Mouse (Mus musculus): ENCODE measurements around the gene Nebl.
A peak's percentile ranks its signal among the peaks of the same experiment; 100 is the strongest.
"Not testable (repeated sequence)": the region's sequence is repeated elsewhere in the genome, so short reads cannot be mapped to it uniquely, and the experiment has no call there.

The Nebl gene

GRCm38 (mm10) chr2:17390513-17391200, 340.6 kb downstream of the Nebl start:
- DNase-seq, result peak; percentile 15 to 19

GRCm38 (mm10) chr2:17389886-17390285, 341.4 kb downstream of the Nebl start:
- DNase-seq, result no peak

- DNase-seq, result no peak
Observed at GRCm38 (mm10) chr2:17389379-17389778, 341.9 kb downstream of the Nebl start.

GRCm38 (mm10) chr2:17382227-17382626, 349.0 kb downstream of the Nebl start:
- DNase-seq, result no peak

GRCm38 (mm10) chr2:17375916-17376315, 355.3 kb downstream of the Nebl start:
- DNase-seq, result no peak

- DNase-seq, result peak in 1 of 2 experiments; percentile 2
Observed at GRCm38 (mm10) chr2:17365671-17366070, 365.6 kb downstream of the Nebl start.

- DNase-seq, result peak in 1 of 2 experiments; percentile 11
Observed at GRCm38 (mm10) chr2:17364971-17365548, 366.2 kb downstream of the Nebl start.

- no peak for DNase-seq
Observed at GRCm38 (mm10) chr2:17363337-17364216, 367.7 kb downstream of the Nebl start.

GRCm38 (mm10) chr2:17362181-17362580, 369.1 kb downstream of the Nebl start:
- DNase-seq, result no peak

- DNase-seq, result no peak
Observed at GRCm38 (mm10) chr2:17344643-17345042, 386.6 kb downstream of the Nebl start.

- no peak for DNase-seq
Observed at GRCm38 (mm10) chr2:17335451-17335850, 395.8 kb downstream of the Nebl start.

- DNase-seq, result no peak
Observed at GRCm38 (mm10) chr2:17326590-17326989, 404.7 kb downstream of the Nebl start.

- no peak for DNase-seq
Observed at GRCm38 (mm10) chr2:17316850-17317249, 414.4 kb downstream of the Nebl start.

- no peak for DNase-seq
Observed at GRCm38 (mm10) chr2:17301379-17301778, 429.9 kb downstream of the Nebl start.

- no peak for DNase-seq
Observed at GRCm38 (mm10) chr2:17297496-17297895, 433.8 kb downstream of the Nebl start.

GRCm38 (mm10) chr2:17295257-17295656, 436.0 kb downstream of the Nebl start:
- not testable (repeated sequence) for DNase-seq

Data from B cell, adult 2 months (primary cell).